Comparison of ENCODE assay signal across 20 mouse cellular contexts in genomic region chr3:28681866-28682265, GRCm38 (mm10). TPM values are rescaled to one million over a fixed set of nuclear protein-coding genes. Genes with fewer than 3 reads are reported as not detected.
DNase-seq lines count a peak whose midpoint lies in the region; ATAC-seq lines count a peak whose summit lies in the region.
"Had no signal": no experiment of that assay in that cellular context is flagged by ENCODE, and none has a peak within 500 bp of the region (broad histone marks: within the 10 kb centered on the region; RNA-seq: fewer than 3 reads in every experiment).

No protein-coding gene starts in this region.

- peak; percentile 67 for DNase-seq in kidney, adult 11 months
- peak; percentile 80 for DNase-seq in kidney, adult 9 months
- DNase-seq in retina, postnatal 1 day, result peak; percentile 29
- no peak for DNase-seq in gastrocnemius, adult 8-10 months (ENCODE audit: low spot score in 2 of 2)
- DNase-seq in MN1 (ENCODE audit: low spot score), result no peak
- no peak for DNase-seq in left cerebral cortex, adult 9 months (ENCODE audit: low spot score in 2 of 2)
- DNase-seq: adrenal gland, postnatal 25 days; cerebellum, adult 8-10 months; heart, postnatal 36 days; lung, adult 2 months; spleen, adult 18-20 months had no signal

- no peaks in the 10 kb centered on the region for H3K9me3 ChIP-seq in kidney, embryonic 14.5 days (ENCODE audit: control insufficient read depth, low read length)
- H3K9me3 ChIP-seq in liver, embryonic 12.5 days (replicated peaks), result no peaks in the 10 kb centered on the region
- H3K9me3 ChIP-seq: stomach, embryonic 15.5 days had no signal

- no peak for ATAC-seq in kidney, embryonic 14.5 days (ENCODE audit: low FRiP score, low TSS enrichment)
- ATAC-seq in liver, embryonic 12.5 days, result peak; percentile 59
- ATAC-seq: hindbrain, embryonic 16.5 days had no signal

- H3K4me2 ChIP-seq in kidney, embryonic 14.5 days (replicated peaks; ENCODE audit: low read depth, low read length), result no peak overlapping the region
- no peak overlapping the region for H3K4me2 ChIP-seq in liver, embryonic 12.5 days
- H3K4me2 ChIP-seq: heart, embryonic 12.5 days; stomach, embryonic 15.5 days had no signal

- no peak overlapping the region for H3K9ac ChIP-seq in kidney, embryonic 14.5 days (ENCODE audit: low read depth, low read length)
- H3K9ac ChIP-seq in liver, embryonic 12.5 days, result no peak overlapping the region
- H3K9ac ChIP-seq: heart, embryonic 12.5 days; stomach, embryonic 15.5 days had no signal

- H3K36me3 ChIP-seq in kidney, embryonic 14.5 days (ENCODE audit: control insufficient read depth, insufficient read depth, low read length), result no peaks in the 10 kb centered on the region
- no peaks in the 10 kb centered on the region for H3K36me3 ChIP-seq in liver, embryonic 12.5 days
- H3K36me3 ChIP-seq: heart, embryonic 12.5 days; stomach, embryonic 15.5 days had no signal

- no peak overlapping the region for H3K27ac ChIP-seq in kidney, embryonic 14.5 days (ENCODE audit: low read depth, low read length)
- H3K27ac ChIP-seq in liver, embryonic 12.5 days, result 0 out of 2 replicates have a peak overlapping the region, but pooled peaks have one; percentile 30
- H3K27ac ChIP-seq: macrophage; stomach, embryonic 15.5 days had no signal

- no peaks in the 10 kb centered on the region for H3K4me1 ChIP-seq in kidney, embryonic 14.5 days (ENCODE audit: control insufficient read depth, insufficient read depth, low read length)
- no peaks in the 10 kb centered on the region for H3K4me1 ChIP-seq in liver, embryonic 12.5 days
- H3K4me1 ChIP-seq: stomach, embryonic 15.5 days had no signal

- no peaks in the 10 kb centered on the region for H3K27me3 ChIP-seq in kidney, embryonic 14.5 days (ENCODE audit: control insufficient read depth, insufficient read depth, low read length)
- no peaks in the 10 kb centered on the region for H3K27me3 ChIP-seq in liver, embryonic 12.5 days (replicated peaks)
- H3K27me3 ChIP-seq: heart, embryonic 12.5 days; stomach, embryonic 15.5 days had no signal

- WGBS in kidney, embryonic 14.5 days, result 33% methylated on average over 6 of the region's 6 CpGs
- WGBS in liver, embryonic 12.5 days (ENCODE audit: insufficient replicate concordance), result 46% methylated on average over 6 of the region's 6 CpGs

- H3K4me3 ChIP-seq in kidney, embryonic 14.5 days (ENCODE audit: low read length), result no peak overlapping the region
- no peak overlapping the region for H3K4me3 ChIP-seq in liver, embryonic 12.5 days
- H3K4me3 ChIP-seq: heart, embryonic 12.5 days; stomach, embryonic 15.5 days had no signal

RNA-seq across cellular contexts. Expression of gene Slc2a2, which starts 15.8 kb away (rescaled TPM):
- polyA plus RNA-seq in kidney, embryonic 14.5 days (2014; fragmentation: Nextera tagmentation; extraction: Ambion mirVana), result 7.4 and 10.8 TPM in 2 replicates
- polyA plus RNA-seq in liver, embryonic 12.5 days (2016; fragmentation: Nextera tagmentation; extraction: Ambion mirVana), result 17.7 and 19.5 TPM in 2 replicates
- total RNA-seq in gastrocnemius, adult 8-10 months (2022), result not detected
- total RNA-seq: adrenal gland, postnatal 25 days; heart, postnatal 36 days; layer of hippocampus, postnatal 25 days; left cerebral cortex, postnatal 4 days had no signal
- polyA plus RNA-seq: macrophage; midbrain, embryonic 14.5 days had no signal

Comparison
In these comparisons a context has a peak if more than half of its experiments do, and no peak if none do; other contexts are left out.
1. DNase-seq: peak in kidney, adult 11 months (single experiment), kidney, adult 9 months (single experiment) and retina, postnatal 1 day (single experiment); none in gastrocnemius, adult 8-10 months (0 of 2), MN1 (single experiment) and left cerebral cortex, adult 9 months (0 of 2).